Mouse (Mus musculus) gastrocnemius, adult 18-20 months (tissue): ENCODE data around the gene Hist1h3g. TPM values are rescaled to one million over a fixed set of nuclear protein-coding genes. Genes with fewer than 3 reads are reported as not detected.
"Not testable (repeated sequence)": the region's sequence is repeated elsewhere in the genome, so short reads cannot be mapped to it uniquely, and the experiment has no call there.

Experiments used
- DNase-seq: peaks from one replicate; pipeline ENCODE4 v3.0.0; 2021; ENCODE audit warnings: low spot score
- total RNA-seq, 2 experiments: library from RNA; stranded (reverse); gene quantifications; 2 replicates each; pipeline ENCODE4 v1.2.3; 2021

The Hist1h3g gene
- total RNA-seq, 2 experiments from 2014 or later: 0.55 to 0.57 TPM

DNA sequence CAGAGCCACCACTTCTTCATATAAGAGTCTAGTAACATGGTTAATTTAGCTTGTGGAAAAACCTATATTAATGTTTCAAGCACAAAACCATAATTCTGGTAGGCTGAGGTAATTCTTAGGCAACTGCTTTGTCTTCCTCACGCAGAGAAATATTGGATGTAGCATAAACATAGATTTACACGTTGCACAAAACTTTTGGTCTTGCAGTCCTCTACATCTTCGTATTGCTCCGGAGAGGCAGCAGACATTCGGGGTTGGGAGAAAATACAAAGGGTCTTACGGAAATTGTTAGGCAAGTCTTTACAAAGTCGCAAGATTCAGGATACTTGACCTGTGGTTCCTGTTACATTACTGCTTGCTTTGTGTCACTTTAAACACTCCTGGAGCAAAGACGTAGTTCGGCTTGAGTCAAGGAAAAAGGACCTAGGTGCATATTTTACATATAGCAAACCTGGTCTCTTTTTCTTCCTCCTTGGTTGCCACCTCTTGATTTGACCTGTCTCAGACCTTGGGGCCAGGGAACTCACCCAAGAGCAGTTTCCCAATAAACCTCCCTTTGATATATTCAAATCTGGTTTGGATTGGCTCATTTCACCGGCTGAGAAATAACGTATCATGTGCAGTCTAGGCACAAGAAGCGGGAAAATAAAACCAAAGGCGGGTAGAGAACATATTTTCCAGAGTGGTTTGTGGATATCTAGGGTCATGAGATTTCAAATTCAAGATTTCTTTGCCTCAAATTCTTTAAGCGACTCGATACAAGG is 672 bp upstream of the Hist1h3g start:
- DNase-seq: no peak

DNA sequence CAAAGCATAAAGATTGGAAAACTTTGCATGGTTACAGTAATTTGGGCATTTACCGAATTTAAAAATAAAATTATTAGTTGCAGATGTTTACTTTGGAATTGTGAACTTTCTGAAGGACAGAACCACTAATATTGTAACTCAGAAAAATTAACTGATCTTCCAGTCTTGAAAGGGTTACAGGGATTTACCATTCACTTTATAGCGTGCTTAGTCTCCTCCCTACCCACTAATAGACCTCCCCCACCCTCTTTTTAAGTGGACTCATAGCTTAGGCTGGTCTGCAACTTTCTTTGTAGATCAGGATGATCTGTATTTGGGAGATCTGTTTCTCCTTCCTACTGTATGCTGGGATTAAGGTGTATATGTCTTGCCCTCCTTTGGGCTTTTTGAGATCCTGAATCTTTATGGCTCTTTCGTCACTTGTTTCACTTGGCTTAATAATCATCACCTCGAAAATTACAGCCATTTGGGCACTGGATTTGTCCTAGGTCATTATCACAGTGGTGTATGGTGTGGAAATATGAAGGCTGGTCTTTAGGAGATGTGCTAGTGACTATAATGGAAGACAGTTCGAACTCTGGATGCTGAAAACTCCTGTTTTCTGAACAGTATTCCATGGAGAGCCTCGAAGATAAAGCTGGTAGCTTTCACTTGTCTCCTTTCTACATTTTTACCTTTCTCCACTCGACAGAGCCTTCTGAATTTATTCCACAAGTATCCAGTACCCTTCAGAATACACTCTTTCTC is 1.0 kb downstream of the Hist1h3g start:
- DNase-seq: no peak

DNA sequence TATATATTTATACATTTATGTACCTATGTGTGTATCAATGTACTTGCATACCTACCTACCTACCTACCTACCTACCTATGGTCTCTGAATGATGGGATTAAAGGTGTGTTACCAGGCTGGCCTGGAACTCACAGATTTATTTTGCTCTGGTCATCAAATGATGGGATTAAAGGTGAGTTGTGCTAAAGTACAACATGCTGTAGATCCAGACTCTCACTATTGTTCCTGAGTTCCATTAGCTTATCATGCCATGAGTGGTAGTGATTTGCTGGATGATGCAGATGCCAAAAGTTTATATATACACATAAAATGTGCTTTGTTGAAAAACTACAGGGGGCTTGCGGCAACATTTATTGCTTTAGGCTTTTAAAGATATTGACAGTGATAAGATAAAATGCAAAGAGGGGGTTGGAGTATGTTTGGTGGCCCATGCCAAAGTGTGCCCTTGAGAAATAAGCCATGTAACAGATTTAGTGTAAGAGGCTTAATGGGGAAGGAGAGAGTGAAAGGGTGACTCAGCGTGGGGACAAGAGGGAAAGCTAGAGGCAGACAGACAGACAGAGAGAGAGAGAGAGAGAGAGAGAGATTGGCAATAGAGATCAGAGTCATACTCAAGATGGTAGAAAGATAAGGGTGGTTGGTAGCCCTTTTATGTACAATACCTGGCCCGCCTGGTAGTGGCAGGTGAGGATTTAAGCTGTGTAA is 1.9 kb downstream of the Hist1h3g start:
- no peak for DNase-seq

DNA sequence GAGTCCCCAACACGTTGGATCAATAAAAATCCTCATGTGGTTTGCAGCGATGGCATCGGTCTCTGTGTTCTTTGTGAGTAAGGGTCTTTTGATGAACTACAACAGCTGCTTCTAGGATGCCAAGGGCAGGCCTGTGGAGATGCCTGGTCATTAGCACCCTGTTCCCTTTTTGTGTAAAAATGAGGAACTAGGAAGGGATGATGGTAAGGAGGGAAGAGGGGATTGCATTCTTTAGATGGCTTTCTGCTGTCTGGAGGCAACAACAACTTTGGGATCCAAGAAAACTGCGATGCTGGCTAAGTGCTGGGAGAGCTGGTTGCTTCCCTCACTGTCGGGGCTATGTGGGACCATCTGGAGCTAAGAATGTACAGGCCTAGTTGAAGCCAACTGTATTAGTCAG is 3.0 kb downstream of the Hist1h3g start:
- DNase-seq: no peak

DNA sequence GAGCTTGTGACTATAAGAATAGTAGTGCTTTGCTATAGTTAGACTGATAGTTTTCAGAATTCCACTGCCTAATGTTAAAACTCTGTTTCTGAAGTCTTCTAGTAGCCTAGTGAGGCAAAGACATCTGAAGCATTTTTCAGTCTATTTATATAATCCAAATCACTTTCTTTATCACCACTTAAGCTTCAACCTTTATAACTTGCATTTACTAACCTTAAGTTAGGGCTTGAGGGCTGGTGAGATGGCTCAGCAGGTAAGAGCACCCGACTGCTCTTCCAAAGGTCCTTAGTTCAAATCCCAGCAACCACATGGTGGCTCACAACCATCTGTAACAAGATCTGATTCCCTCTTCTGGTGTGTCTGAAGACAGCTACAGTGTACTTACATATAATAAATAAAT is 4.6 kb downstream of the Hist1h3g start:
- not testable (repeated sequence) for DNase-seq

DNA sequence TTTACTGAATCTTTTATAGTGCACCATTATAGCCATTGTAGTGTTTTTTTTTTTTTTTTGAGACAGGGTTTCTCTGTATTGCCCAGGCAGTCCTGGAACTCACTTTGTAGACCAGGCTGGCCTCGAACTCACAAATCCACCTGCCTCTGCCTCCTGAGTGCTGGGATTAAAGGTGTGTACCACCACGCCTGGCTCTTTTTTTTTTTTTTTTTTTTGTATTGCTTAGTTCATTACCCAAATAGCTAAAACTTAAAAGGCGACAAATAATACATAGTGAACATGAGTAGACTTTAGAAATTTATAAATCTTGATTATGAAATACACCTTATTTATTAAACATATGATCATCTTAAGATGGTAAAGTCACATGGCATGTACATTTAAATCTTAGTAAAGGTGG is 6.3 kb downstream of the Hist1h3g start:
- DNase-seq: no peak

DNA sequence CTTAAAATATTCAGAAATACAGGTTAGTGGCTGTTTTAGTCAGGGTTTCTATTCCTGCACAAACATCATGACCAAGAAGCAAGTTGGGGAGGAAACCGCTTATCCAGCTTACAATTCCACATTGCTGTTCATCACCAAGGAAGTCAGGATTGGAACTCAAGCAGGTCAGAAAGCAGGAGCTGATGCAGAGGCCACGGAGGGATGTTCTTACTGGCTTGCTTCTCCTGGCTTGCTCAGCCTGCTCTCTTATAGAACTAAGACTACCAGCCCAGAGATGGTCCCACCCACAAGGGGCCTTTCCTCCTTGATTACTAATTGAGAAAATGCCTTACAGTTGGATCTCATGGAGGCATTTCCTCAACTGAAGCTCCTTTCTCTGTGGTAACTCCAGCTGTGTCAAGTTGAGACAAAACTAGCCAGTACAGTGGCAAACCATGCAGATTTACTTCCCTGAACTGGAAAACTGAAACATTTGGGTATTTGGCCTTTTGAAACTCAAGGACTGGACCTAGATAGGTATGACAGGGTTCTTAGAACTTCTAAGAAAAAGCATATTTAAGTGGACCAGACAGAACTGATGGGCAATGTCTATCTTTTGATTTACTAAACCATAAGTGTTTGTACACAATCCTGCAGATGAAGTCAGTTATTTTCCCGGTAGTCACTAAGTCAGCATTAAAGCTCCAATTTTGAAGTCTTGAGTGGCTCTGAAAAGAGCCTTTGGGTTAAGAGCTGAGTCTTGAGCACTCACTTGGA is 7.2 kb downstream of the Hist1h3g start:
- DNase-seq: not testable (repeated sequence)

DNA sequence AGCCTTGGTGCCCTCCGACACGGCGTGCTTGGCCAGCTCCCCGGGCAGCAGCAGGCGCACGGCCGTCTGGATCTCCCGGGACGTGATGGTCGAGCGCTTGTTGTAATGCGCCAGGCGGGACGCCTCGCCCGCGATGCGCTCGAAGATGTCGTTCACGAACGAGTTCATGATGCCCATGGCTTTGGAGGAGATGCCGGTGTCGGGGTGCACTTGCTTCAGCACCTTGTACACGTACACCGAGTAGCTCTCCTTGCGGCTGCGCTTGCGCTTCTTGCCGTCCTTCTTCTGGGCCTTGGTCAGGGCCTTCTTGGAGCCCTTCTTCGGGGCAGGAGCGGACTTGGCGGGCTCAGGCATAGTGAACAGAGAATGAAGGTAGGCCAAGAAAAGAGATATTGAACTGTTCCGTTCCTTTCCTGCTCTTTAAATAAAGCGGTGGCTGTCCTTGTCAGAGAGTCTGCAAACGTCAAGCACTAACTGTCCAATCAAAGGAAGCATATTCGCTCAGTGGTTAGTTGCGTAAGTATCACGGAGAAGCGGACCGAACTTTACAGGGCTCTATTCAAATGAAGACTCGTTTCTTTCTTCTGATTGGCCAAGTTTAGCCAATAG is 7.9 kb downstream of the Hist1h3g start, which contains the start of gene Hist1h2bh:
Hist1h2bh (minus strand) TSS at position 394 of the 609 bp plus-strand sequence.
- peak; percentile 75 for DNase-seq

DNA sequence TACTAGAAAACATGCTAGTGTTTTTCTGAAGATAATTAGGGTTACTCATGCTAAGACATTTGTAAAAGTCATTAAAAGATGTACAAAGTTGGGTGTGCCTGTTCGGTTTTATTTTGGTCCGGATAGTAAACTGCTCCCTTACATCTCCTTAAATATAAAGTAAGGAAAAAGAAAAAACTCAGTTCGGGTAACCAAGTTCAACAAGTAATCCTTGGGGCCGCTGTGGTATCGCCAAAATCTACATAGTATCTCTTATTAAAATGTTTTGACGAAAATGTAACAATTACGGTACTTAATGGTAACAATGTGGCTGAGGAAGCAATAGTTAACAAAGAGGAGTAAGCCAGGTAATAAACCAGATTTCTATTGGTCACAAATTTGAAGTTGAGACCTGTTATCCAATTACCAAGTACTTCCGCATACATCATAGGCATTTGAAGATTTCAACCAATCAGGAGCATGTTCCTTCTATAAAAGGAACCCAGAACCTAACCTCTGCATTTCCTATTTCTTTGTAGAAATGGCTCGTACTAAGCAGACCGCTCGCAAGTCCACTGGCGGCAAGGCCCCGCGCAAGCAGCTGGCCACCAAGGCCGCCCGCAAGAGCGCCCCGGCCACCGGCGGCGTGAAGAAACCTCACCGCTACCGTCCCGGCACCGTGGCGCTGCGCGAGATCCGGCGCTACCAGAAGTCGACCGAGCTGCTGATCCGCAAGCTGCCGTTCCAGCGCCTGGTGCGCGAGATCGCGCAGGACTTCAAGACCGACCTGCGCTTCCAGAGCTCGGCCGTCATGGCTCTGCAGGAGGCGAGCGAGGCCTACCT is 9.0 kb downstream of the Hist1h3g start, which contains the start of gene Hist1h3f:
Hist1h3f (plus strand) TSS at position 88 of the 822 bp plus-strand sequence.
- peak; percentile 80 for DNase-seq

DNA sequence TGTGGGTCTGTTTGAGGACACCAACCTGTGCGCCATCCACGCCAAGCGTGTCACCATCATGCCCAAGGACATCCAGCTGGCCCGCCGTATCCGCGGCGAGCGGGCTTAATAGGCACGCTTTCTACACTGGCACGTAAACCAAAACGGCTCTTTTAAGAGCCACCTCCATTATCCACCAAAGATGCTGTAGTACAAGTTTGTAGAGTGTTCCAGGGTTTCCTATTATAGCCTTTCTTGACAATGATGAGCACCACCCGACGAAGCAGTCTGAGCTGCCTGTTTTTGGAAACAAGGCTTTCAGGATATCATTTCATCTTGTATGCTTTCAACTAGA is 9.5 kb downstream of the Hist1h3g start:
- DNase-seq: not testable (repeated sequence)

DNA sequence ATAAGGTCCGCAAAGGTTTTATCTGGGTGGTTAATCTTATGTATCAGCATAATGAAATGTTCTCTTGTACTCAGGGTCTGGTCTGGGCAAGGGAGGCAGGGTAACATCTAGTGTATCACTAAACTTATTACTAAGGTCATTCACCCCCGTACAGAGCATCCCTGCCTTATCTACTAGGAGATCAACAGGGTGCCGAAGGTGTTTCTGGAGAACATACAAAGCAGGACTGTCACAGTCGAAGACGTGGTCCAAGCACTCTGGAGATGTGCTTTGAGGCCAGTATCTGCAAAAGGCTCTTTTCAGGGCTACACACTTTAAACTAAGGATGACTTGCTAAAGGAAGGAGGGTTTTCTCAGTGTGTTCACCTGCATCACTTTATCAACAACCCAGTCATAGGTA is 11.5 kb downstream of the Hist1h3g start:
- DNase-seq: no peak

DNA sequence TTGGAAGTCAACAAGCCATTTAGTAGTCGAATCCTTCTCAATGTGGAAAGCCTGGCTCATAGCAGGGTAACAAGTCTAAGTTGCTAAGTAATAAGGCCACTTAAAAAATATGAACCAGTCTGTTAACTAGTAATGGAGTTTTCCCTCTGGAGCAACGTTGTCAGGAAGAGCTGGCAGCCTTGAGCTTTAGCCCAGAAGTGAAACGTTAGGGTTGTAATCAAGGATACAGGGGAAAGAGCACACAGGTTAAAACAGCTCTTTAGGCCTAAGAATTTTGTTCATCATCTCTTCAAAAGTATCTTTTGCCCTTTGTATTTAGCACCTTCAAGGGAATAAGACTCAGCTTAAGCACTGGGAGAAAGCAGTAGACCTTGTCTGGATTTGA is 15.5 kb downstream of the Hist1h3g start:
- DNase-seq: no peak

DNA sequence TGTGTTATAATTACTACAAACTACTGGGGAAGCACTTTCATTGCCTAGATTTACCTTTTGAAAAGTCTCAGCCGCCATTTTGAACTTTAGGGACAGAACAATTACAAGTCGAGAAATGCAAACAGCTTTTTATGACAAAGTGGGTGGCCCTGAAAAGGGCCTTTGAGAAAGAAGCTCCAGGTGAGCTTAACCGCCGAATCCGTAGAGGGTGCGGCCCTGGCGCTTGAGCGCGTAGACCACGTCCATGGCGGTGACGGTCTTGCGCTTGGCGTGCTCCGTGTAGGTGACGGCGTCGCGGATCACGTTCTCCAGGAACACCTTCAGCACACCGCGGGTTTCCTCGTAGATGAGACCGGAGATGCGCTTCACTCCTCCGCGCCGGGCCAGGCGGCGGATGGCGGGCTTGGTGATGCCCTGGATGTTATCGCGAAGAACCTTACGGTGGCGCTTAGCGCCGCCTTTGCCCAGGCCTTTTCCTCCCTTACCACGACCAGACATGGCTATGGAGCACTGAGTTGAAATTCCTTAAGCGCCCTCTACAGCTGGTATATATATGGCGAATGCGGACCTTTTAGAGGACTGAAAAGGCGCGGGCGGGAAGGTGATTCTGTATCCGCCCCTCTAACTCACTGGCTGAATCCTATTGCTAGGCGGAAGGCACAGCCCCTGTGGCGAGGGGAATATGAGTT is 16.1 kb downstream of the Hist1h3g start, which contains the start of gene Hist1h4f:
Hist1h4f (minus strand) TSS at position 503 of the 689 bp plus-strand sequence.
- peak; percentile 78 for DNase-seq

DNA sequence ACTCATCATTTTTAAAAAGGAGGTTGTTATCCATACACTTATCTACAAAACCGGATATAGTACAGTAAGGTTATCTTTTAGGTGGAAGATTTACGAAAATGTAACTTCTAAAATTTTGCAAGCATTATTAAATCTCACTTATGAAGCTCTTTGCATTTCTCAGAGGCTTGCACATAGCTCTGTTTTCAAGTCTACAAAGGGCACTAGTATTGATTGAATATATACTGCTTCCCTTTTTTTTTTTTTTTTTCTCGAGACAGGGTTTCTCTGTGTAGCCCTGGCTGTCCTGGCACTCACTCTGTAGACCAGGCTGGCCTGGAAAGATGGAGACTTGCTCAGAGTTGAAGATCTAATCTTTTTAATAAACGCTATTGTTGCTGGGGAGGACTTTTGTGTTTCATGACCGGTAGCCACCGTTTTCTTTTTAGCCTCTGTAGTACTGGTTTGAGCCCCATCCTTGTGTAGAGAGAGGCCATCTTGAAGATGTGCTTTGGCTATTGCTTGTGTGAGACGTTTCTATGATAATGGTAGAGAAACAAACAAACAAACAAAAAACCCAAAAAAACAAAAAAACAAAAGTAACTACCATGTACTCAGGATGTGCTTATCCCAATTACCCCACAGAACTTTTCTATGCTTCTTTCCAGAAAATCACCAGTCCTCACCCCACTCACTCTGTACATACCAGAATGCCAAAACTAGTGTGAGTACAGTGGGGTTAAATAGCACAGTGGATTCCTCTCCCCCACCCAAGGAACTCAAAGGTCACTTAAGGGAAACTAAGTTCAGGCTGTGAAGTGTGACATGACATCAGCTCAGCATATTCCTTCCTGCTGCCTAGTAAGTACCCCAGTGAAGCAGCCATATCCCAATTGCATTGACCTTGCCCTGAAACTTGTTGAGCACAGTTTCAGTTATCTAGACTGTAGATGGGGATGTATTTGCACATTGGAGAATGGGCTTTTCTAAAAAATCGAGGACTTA is 17.0 kb downstream of the Hist1h3g start:
- DNase-seq: no peak

DNA sequence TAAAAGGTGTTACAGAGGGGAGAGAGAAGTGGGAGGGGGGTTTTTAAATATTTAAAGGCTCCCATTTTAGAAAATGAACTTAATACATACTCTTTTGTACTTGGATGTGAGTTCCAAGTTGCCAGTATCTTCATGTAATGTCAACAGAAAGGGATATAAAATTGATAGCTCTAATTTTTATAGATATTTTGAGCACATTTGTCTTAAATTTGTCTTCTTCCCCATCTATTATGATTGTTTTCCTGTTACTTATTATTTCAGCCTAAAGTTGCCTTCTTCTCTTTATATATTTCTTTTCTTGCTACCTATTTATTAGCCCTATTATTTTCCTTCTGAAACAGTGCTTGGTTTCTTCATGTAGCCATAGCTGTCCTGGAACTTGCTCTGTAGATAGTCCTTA is 17.7 kb downstream of the Hist1h3g start, which contains the start of gene Hist1h1d:
Hist1h1d (plus strand) TSS at position 301 of the 400 bp plus-strand sequence.
- no peak for DNase-seq

DNA sequence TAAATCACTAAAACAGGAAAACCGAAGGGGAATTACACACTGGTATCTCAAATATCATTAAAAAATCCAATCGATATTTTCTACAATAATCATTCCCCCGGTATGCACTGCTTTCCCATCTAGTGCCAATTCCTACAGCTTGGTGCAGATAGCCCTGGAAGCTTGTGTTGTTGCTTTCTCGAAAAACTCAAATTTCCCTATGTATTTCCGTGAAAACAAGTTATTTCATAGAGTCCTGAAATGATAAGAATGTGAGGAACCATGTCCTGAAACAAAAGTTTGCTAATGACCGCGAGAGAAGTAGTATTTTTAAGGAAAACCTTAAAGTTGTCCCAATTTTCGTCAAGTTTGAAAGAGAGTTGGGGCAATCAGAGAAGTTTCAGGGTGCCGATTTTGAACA is 19.2 kb downstream of the Hist1h3g start:
- DNase-seq: no peak

DNA sequence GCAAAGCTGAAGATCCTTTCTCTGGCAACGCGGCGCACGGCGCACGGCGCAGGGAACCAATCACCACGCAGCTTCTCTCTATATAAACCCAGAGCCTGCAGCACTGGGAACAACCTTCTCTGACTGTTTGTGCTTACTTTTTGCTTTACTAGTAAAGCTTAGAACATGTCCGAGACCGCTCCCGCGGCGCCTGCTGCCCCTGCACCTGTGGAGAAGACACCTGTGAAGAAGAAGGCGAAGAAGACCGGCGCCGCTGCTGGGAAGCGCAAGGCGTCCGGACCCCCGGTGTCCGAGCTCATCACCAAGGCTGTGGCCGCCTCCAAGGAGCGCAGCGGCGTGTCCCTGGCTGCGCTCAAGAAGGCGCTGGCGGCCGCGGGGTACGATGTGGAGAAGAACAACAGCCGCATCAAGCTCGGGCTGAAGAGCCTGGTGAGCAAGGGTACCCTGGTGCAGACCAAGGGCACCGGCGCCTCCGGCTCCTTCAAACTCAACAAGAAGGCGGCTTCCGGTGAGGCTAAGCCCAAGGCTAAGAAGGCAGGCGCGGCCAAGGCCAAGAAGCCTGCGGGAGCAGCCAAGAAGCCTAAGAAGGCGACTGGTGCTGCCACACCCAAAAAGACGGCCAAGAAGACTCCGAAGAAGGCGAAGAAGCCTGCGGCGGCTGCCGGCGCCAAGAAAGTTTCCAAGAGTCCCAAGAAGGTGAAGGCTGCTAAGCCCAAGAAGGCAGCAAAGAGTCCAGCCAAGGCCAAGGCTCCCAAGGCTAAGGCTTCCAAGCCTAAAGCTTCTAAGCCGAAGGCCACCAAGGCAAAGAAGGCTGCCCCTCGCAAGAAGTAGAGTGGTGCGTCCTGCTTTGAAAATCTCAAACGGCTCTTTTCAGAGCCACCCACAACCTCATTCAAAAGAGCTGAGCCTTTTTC is 20.0 kb downstream of the Hist1h3g start:
- peak; percentile 50 for DNase-seq
